Mouse (Mus musculus) heart, adult 9 months (tissue): Measurements from ENCODE around the gene Mettl8.

Experiments used
- DNase-seq, 2 experiments: peaks; one replicate each; pipeline ENCODE4 v3.0.0; 2022; ENCODE audit warnings: low spot score in 2 of 2

Gene Mettl8

DNA sequence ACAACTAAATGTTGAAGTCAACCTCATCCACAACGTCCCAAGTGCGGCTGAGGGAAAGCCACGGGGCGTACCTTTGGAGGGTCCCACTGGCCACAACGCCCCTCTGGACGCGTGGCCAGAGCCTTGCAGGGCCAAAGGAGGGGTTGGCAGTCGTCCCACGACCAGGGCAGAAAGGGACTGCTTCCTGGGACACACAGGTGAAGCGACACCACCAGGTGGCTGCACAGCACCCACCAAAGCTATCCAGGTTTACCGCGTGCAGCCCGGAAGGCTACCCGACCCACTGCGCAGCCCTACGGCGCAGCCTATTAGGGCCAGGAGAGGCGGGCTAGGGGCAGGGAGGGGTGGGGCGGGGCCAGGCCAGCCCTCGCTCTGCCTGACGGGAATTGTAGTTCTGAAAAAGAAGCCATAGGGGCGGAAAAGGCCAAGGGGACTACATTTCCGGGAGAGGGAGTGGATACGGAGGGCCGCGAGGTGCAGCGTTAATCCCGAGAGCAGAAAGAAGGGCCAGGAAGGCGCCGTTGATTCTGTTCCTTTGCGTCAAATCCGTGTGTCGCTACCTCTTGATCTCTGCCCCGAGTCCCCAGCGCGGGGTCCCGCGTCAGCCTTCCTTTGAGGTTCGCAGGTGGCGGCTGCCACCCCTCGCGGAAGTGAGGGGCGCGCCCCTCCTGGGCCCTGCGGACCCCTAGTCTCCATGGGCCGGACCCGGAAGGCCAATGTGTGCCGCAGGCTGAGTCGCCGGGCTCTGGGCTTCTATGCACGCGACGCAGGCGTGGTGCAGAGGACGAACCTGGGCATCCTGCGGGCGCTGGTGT is at the start of gene Mettl8, which contains the start of gene Dcaf17:
Gene Mettl8, minus strand, starts transcription at position 284 of the 815 bp plus-strand sequence.
Gene Dcaf17, plus strand, starts transcription at position 29 of the 815 bp plus-strand sequence.
- peak; percentile 87 to 89 for DNase-seq

GRCm38 (mm10) chr2:71104696-71105095 is 49.3 kb upstream of the Mettl8 start:
- no peak for DNase-seq

- no peak for DNase-seq
These were observed 47.9 kb upstream of the Mettl8 start for GRCm38 (mm10) chr2:71103292-71103680.

GRCm38 (mm10) chr2:71102621-71103291 is 47.4 kb upstream of the Mettl8 start:
- no peak for DNase-seq

DNA sequence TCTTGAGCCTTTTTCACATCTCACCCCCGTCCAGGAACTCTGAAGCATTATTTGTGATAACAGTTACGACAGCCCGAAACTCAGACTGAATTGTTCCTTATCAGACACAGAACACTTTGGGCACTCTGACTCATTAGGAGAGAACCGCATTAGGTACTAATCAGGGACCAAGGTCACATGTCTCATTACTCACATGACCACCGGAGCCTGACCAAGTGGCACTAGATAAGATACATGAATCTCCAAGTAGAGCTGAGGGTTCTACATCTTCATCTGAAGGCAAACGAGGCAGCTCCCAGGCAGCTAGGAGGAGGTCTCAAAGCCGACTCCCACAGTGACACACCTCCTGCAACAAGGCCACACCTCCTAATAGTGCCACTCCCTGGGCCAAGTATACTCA is 40.8 kb upstream of the Mettl8 start:
- DNase-seq = no peak

GRCm38 (mm10) chr2:71090660-71091445 is 35.5 kb upstream of the Mettl8 start:
- DNase-seq = no peak

- no peak for DNase-seq
These were observed 34.4 kb upstream of the Mettl8 start for GRCm38 (mm10) chr2:71089766-71090165.

DNA sequence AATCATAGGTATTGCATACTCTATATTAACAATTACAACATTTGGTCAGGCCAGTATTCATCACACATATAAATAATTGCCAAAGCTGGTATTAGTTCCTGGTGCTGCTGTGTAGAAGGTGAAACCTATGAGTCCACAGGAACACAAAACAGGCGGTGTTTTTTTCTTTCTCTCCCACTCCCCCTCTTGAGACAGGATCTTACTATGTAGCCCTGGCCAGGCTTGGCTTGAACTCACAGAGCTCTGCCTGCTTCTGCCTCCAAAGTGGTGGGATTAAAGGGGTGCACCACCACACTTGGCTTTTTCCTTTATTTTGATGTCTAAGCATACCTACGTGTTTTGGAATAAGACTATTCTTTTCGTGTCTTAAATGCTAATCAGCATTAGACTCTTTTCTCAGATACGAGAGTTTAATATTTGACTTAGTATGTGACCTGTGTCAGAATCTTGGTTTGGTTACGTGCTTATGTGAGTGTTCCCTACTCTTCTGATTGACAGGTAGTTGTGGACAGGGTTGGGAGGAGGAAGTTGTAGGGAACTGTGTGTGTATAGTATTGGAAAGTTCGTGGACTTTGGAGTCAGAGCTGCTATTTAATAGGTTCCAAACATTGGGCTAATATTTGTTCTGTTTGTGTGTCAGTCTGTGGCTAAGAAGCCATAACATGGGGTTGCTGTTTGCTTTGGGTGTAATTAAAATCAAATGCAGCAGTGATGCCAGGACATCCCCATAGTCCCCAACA is 28.2 kb upstream of the Mettl8 start:
- DNase-seq = no peak

GRCm38 (mm10) chr2:71082416-71082815 is 27.0 kb upstream of the Mettl8 start:
- DNase-seq = no peak

DNA sequence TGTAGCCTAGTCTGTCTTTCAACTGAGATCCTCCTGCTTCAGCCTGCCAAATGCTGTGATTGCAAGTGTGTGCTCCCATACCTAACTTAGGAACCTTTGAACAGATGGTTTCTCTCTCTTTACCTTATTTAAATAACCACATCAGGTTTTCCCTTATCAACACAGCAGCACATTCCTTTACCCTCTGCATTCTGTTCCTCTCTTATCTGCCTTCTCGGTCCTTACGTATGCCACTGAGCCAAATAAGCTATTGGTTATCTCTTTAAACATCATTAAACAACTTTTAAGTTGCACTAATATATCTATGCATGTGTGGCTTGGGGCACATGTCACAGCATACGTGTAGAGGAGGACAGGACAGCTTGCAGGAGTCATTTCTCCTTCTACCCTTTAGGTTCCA is 18.4 kb upstream of the Mettl8 start:
- DNase-seq = no peak

GRCm38 (mm10) chr2:71073330-71073729 is 17.9 kb upstream of the Mettl8 start:
- no peak for DNase-seq

DNA sequence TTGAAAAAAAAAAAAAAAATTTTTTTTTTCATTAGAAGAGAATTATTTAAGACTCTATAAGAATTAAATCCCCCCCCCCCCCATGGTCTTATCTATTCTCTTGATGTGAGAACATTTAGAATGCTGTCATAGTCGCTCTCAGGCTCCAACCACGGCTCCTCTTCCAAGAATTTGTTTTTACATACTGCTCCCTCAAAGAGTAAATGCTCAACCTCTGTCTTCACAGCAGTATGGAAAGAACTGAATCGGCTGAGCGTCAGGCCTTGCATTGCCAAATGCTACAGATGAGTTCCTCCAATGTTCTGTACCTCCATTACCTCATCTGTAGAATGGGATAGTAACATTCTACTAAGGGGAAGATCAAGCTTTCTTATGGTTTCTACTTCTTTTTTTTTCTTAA is 16.2 kb upstream of the Mettl8 start:
- no peak for DNase-seq

- no peak for DNase-seq
These were observed 892 bp upstream of the Mettl8 start for GRCm38 (mm10) chr2:71056115-71056835.

DNA sequence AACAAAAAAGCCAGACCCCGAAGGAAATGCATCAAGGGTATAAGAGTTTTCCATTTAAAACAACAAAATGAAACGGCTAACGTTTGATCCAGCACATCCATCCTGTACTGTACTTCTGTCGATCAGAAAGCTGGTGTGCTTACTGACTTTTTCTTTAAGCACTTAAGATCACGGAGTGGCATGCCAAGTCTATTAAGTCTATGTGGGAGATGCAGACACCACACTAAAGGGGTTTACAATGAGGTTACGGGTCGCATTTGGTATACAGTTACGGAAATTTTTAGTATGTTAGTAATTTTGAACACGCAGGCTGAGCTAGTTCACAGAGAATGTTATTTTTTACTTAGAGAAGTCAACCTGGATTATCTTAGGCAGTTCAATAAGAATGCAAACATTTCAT is 667 bp downstream of the Mettl8 start:
- DNase-seq = no peak

DNA sequence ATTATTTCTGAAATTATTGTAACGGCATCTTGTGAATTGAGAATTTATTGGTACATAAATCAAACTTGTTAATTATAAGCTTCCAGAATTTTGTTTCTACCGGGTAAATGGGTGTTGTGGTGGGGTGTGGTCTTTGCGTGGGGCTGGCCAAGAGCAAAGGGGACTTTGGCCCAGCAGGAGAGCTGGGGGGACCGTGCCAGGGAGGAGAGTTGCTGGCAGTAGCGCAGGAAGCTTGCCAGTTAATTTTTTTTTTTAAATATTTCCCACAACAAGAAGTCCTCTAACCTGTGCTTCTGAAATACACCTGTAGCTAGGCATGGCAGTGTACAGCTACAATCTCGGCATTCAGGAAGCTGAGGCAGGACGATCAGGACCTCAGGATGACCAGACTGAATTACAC is 4.9 kb downstream of the Mettl8 start:
- no peak for DNase-seq

DNA sequence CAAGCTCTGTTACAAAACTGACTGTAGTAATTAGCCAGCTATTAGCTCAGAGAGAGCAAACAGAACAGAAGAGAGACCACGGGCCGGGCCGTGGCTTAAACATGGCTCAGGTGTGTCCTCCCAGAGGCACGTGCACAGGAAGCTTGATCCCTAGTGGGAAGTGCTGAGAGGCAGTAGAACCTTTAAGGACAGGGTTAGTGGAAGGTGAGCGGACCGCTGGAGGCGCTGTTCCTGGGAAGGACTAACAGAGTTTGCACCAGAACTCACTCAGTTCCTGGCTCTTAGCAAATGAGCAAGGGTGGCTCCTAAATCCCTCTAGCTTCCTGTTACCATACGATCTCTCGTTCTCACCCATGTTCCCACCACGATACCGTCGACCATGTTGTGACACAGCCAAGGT is 6.5 kb downstream of the Mettl8 start:
- no peak for DNase-seq

- DNase-seq = no peak
These were observed 8.5 kb downstream of the Mettl8 start for GRCm38 (mm10) chr2:71046751-71047320.

GRCm38 (mm10) chr2:71046151-71046550 is 9.2 kb downstream of the Mettl8 start:
- no peak for DNase-seq

DNA sequence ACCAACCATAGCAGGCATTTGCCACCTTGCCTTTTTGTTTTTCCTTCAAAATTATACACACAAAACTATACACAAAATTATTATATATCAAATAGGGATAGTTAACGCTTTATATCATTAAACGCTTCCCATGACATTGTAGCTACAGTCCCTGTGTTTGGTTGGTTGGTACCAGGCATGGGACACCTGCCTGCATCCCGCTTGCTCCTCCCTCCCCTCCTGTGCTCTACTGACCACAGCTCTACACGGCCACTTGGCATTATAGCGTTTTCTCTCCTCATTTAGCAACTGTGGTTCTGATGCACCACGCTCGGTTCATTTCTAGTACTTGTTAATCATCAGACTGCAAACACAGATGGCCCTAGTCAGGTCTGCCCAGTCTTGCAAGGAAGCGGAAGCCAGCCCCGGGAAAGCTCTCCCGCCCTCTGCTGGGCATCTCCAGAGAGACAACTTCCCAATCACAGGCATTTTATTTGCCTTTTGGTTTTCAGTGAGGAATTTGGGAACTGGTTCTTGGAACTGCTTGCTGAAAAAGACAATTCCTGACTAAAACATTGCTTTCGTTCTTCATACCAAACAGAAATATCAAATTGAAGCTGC is 15.8 kb downstream of the Mettl8 start:
- peak; percentile 42 to 80 for DNase-seq

DNA sequence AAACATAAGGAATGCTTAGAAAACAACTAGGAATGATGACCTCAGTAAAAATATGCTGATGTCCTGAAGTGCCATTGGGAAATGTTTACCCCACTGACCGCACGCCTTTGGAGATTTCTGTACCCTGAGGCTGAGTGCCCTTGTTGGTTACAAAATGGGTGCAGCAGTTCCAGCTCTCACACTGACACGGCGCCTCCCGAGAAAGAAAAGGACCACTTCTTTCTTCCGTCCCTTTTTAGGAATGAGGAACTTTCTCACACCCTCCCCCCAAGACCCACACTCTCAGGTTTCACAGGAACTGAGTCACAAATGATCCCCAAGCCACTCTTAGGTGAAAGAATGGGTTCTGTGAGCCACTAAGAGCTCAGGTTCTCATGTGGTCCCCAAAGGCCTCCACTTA is 17.9 kb downstream of the Mettl8 start:
- no peak for DNase-seq
